Mouse (Mus musculus) heart, embryonic 16.5 days (tissue): ENCODE measurements around the gene Cenpa. TPM values are rescaled to one million over a fixed set of nuclear protein-coding genes. Genes with fewer than 3 reads are reported as not detected.

ENCODE experiments used
- ATAC-seq: fragments of 200-750 bp; cut with Nextera tagmentation; replicated peaks from 2 replicates; pipeline ENCODE4 v1.8.0; 2017; ENCODE audit warnings: moderate number of reproducible peaks; ENCODE audit not compliant: insufficient read depth, low FRiP score; ENCODE audit errors: extremely low read depth
- H3K27ac ChIP-seq: fragments of 300-500 bp; sonication (generic); 2 replicates; pipeline ENCODE4 v1.5.1; 2014; ENCODE audit warnings: mild to moderate bottlenecking, low read length, control low read depth, moderate library complexity
- H3K27me3 ChIP-seq: fragments of 300-500 bp; sonication (generic); 2 replicates; pipeline ENCODE4 v1.6.1; 2014; ENCODE audit warnings: low read length, mixed read lengths; ENCODE audit not compliant: control insufficient read depth, insufficient read depth
- H3K36me3 ChIP-seq: fragments of 300-500 bp; sonication (generic); 2 replicates; pipeline ENCODE4 v1.6.1; 2014; ENCODE audit not compliant: control insufficient read depth, insufficient read depth
- H3K4me1 ChIP-seq: fragments of 300-500 bp; sonication (generic); 2 replicates; pipeline ENCODE4 v1.6.1; 2014; ENCODE audit warnings: low read length, mixed read lengths; ENCODE audit not compliant: control insufficient read depth, insufficient read depth
- H3K4me2 ChIP-seq: fragments of 300-500 bp; sonication (generic); 2 replicates; pipeline ENCODE4 v1.6.1; 2014; ENCODE audit warnings: low read depth, mild to moderate bottlenecking, control low read depth, low read length
- H3K4me3 ChIP-seq: fragments of 300-500 bp; sonication (generic); 2 replicates; pipeline ENCODE4 v1.5.1; 2014; ENCODE audit warnings: mild to moderate bottlenecking, control low read depth, low read length
- H3K9ac ChIP-seq: fragments of 300-500 bp; sonication (generic); 2 replicates; pipeline ENCODE4 v1.6.1; 2014; ENCODE audit warnings: low read length, control low read depth
- H3K9me3 ChIP-seq: fragments of 300-500 bp; sonication (generic); replicated peaks from 2 replicates; pipeline ENCODE4 v1.6.1; 2016; ENCODE audit warnings: low read length; ENCODE audit not compliant: control insufficient read depth
- WGBS: fragments of 180-500 bp; shearing (Covaris S2); extraction: QIAGEN DNeasy Blood & Tissue Kit; methylation state at CpG from one replicate; pipeline ENCODE4 v1.1.7; 2014; 5-methylcytosine and 5-hydroxymethylcytosine counted together
- polyA plus RNA-seq: library from polyadenylated mRNA; unstranded; fragments of >200 nt; fragmentation: Nextera tagmentation; extraction: Ambion mirVana; gene quantifications from 2 replicates; pipeline ENCODE4 v1.2.1, GENCODE M21; 2015

Gene Cenpa
- polyA plus RNA-seq, 1 experiment from 2014 or later, result 210 TPM

GRCm38 (mm10) chr5:30651554-30651953 is 15.0 kb upstream of the Cenpa start:
- Histone ChIP-seq H3K4me3 (no peak overlapping the region), H3K27me3 (no peaks in the 10 kb centered on the region), H3K4me1 (peaks cover 19% of the 10 kb centered on the region), H3K4me2 (no peak overlapping the region), H3K36me3 (peaks cover 13% of the 10 kb centered on the region), H3K9ac (no peak overlapping the region), H3K9me3 (no peaks in the 10 kb centered on the region), H3K27ac (no peak overlapping the region)
- 81% methylated on average over 3 of the region's 3 CpGs for WGBS
- ATAC-seq, result no peak

DNA sequence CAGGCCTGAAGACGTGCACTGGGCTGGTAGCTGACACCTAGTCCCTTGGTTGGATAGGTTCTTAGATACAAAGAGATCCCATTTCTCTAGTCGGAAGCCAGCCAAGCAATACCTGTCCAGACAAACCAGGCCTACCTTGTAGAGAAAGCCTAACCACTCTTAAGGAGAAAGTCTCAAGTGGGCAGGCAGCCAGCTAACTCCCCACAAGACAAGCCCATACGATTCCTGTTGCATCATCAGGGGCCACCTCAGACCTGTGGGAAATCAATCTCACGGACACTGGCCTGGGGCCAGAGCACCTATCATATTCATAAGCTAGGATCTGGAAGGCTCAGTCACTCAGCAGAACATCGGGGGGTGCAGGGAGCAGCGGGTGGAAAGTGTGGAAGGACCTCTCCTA is 13.3 kb upstream of the Cenpa start:
- WGBS, result 80% methylated on average over 6 of the region's 6 CpGs

GRCm38 (mm10) chr5:30655042-30655441 is 11.5 kb upstream of the Cenpa start:
- Histone ChIP-seq H3K4me2 (no peak overlapping the region), H3K4me3 (no peak overlapping the region), H3K27ac (no peak overlapping the region), H3K9ac (no peak overlapping the region), H3K36me3 (peaks cover 18% of the 10 kb centered on the region), H3K9me3 (no peaks in the 10 kb centered on the region), H3K4me1 (peaks cover 4% of the 10 kb centered on the region; the same call in 1 of the 2 replicates), H3K27me3 (no peaks in the 10 kb centered on the region)
- no peak for ATAC-seq
- WGBS, result 58% methylated on average over 8 of the region's 8 CpGs

More for the DNA sequence above, 13.3 kb upstream of the Cenpa start:
- no peak overlapping the region for H3K27ac ChIP-seq
- H3K4me3 ChIP-seq, result no peak overlapping the region
- H3K9ac ChIP-seq, result no peak overlapping the region
- no peaks in the 10 kb centered on the region for H3K27me3 ChIP-seq
- no peaks in the 10 kb centered on the region for H3K9me3 ChIP-seq
- peaks cover 12% of the 10 kb centered on the region for H3K4me1 ChIP-seq
- no peak overlapping the region for H3K4me2 ChIP-seq
- peaks cover 18% of the 10 kb centered on the region for H3K36me3 ChIP-seq
- no peak for ATAC-seq

DNA sequence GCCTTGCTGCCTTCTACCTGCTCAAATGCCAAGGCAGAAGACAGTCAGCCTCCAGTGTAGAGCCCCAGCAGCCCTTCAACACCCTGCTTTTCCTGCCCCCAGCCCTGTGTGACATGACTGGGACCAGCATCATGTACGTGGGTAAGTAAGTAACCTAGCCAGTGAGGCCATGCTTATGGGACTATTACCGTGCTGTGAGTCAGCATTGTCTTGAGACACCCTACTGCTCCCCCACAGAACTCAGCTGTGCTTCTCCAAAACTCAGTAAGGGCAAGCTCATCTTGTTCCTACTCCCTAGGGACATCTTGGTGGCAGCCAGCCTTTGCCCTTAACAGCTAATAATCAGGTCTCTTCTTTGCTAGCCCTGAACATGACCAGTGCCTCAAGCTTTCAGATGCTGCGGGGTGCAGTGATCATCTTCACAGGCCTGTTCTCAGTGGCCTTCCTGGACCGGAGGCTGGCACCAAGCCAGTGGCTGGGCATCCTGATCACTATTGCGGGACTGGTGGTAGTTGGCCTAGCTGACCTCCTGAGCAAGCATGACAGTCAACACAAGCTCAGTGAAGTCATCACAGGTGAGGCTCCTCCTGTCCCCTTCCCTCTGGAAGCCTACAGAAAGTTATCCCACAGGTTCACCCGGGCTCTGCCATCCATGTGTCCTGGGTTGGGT is 10.9 kb upstream of the Cenpa start:
- peaks cover under 1% of the 10 kb centered on the region; the same call in 1 of the 2 replicates for H3K9me3 ChIP-seq
- H3K4me1 ChIP-seq, result peaks cover 4% of the 10 kb centered on the region; the same call in 1 of the 2 replicates
- 91% methylated on average over 6 of the region's 6 CpGs for WGBS
- H3K4me2 ChIP-seq, result no peak overlapping the region
- no peaks in the 10 kb centered on the region for H3K27me3 ChIP-seq
- no peak overlapping the region for H3K9ac ChIP-seq
- ATAC-seq, result no peak
- no peak overlapping the region for H3K4me3 ChIP-seq
- no peak overlapping the region for H3K27ac ChIP-seq
- peaks cover 21% of the 10 kb centered on the region for H3K36me3 ChIP-seq

- no peak overlapping the region for H3K27ac ChIP-seq
- peaks cover 20% of the 10 kb centered on the region for H3K36me3 ChIP-seq
- H3K27me3 ChIP-seq, result no peaks in the 10 kb centered on the region
- ATAC-seq, result no peak
- no peak overlapping the region for H3K4me2 ChIP-seq
- H3K4me1 ChIP-seq, result peaks cover 4% of the 10 kb centered on the region; the same call in 1 of the 2 replicates
- no peak overlapping the region for H3K9ac ChIP-seq
- WGBS, result 76% methylated on average over 4 of the region's 4 CpGs
- no peak overlapping the region for H3K4me3 ChIP-seq
- H3K9me3 ChIP-seq, result peaks cover 8% of the 10 kb centered on the region; the same call in 1 of the 2 replicates
Measured at GRCm38 (mm10) chr5:30659042-30659441, 7.5 kb upstream of the Cenpa start.

DNA sequence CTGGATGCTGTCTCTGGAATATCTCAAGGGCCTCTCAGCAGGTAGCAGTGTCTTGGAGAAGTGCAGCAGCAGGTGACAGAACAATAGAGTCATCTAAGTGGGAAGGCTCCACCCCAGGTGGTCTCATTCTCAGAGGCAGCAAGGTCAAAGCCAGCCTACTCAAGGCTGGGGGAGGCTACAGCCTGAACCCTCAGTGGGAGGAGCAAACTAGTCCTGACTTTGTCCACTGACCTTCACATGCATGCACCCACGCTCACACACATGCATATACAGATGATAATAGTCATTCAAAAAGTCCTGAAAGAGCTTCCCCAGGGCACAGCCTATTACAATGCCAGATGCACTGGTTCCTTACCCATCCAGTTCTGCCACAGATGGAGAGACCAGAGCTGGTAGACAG is 6.3 kb upstream of the Cenpa start:
- Histone ChIP-seq H3K27me3 (no peaks in the 10 kb centered on the region), H3K9me3 (peaks cover 8% of the 10 kb centered on the region; the same call in 1 of the 2 replicates), H3K4me3 (no peak overlapping the region), H3K36me3 (peaks cover 20% of the 10 kb centered on the region), H3K9ac (no peak overlapping the region), H3K4me1 (no peaks in the 10 kb centered on the region), H3K4me2 (no peak overlapping the region), H3K27ac (no peak overlapping the region)
- WGBS, result 64% methylated on average over 1 of the region's 1 CpGs
- ATAC-seq, result no peak

DNA sequence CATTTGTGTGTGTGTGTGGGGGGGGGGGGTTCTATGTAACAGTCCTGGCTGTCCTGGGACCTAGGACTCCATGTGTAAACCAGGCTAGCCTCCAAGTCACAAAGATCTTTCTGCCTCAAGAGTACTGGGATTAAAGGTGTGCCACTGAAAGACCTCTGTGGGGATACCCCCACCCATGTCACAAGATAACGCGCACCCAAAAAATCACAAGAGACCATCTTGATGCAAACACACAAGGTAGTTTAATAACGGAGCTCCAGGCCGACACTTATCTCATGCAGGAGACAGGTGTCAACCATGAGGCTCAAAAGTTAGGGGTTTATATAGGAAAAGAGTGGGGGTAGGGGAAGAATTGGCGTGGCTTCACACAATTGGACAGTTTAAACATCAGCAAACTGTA is 5.8 kb upstream of the Cenpa start:
- no peak overlapping the region for H3K4me2 ChIP-seq
- H3K27me3 ChIP-seq, result no peaks in the 10 kb centered on the region
- H3K9ac ChIP-seq, result no peak overlapping the region
- H3K4me1 ChIP-seq, result 0 out of 2 replicates have a peak, but pooled peaks cover under 1% of the 10 kb centered on the region
- 92% methylated on average over 5 of the region's 5 CpGs for WGBS
- H3K27ac ChIP-seq, result no peak overlapping the region
- no peak overlapping the region for H3K4me3 ChIP-seq
- H3K9me3 ChIP-seq, result peaks cover 8% of the 10 kb centered on the region; the same call in 1 of the 2 replicates
- peaks cover 16% of the 10 kb centered on the region for H3K36me3 ChIP-seq
- ATAC-seq, result no peak

DNA sequence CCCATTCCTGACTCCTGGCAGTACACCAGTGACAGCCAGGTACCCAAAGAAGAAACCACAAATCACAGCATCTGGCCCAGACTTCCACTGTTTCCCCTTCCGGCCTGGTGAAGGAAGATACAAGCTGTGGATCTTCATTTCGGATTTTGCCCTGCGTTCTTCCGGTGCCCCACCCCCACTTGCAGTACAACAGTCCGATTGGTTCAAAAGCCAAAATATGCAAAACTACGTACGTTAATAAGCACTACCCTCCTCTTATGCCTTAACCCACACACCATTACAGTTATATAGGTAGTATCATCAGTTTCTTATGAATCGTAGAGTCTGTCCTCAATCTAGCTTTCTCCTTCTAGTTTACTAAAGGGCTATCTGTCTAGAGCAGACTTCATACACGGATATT is 1.2 kb upstream of the Cenpa start:
- no peak for ATAC-seq
- Histone ChIP-seq H3K4me3 (no peak overlapping the region), H3K9me3 (peaks cover 8% of the 10 kb centered on the region; the same call in 1 of the 2 replicates), H3K4me1 (peaks cover 22% of the 10 kb centered on the region), H3K27me3 (no peaks in the 10 kb centered on the region), H3K4me2 (no peak overlapping the region), H3K27ac (no peak overlapping the region), H3K36me3 (peaks cover 7% of the 10 kb centered on the region; the same call in 1 of the 2 replicates), H3K9ac (no peak overlapping the region)
- WGBS, result 88% methylated on average over 9 of the region's 9 CpGs

DNA sequence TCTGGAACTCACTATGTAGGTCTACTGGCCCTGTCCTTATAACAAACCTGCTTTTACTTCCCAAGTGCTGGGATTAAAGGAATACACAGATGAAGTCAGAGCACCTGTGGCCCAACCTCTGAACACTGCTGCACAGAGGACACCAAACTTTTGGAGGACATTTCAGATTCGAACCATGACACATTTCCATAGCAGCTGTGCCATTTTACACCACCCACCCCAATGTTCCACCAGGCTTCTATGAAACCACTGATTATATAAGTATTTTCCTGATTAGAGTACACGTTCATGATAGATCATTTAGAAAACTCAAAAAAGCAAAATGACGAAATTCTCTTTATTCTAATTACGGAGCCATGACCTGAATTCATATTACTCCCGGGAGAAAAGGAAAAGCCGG is 609 bp upstream of the Cenpa start:
- Histone ChIP-seq H3K27me3 (no peaks in the 10 kb centered on the region), H3K4me2 (peak overlapping the region; percentile 72), H3K36me3 (peaks cover 6% of the 10 kb centered on the region), H3K4me1 (peaks cover 22% of the 10 kb centered on the region), H3K4me3 (peak overlapping the region; percentile 94), H3K27ac (peak overlapping the region; percentile 96), H3K9me3 (peaks cover 4% of the 10 kb centered on the region; the same call in 1 of the 2 replicates), H3K9ac (peak overlapping the region; percentile 73)
- WGBS, result 37% methylated on average over 6 of the region's 6 CpGs
- ATAC-seq, result no peak
